Mouse (Mus musculus): ENCODE results near the gene Mprip.
A peak's percentile ranks its signal among the peaks of the same experiment; 100 is the strongest.
"Not testable (repeated sequence)": the region's sequence is repeated elsewhere in the genome, so short reads cannot be mapped to it uniquely, and the experiment has no call there.

Mprip gene

GRCm38 (mm10) chr11:59653547-59653946, 7.6 kb upstream of the Mprip start:
- DNase-seq (ENCODE audit: low spot score) = no peak

DNA sequence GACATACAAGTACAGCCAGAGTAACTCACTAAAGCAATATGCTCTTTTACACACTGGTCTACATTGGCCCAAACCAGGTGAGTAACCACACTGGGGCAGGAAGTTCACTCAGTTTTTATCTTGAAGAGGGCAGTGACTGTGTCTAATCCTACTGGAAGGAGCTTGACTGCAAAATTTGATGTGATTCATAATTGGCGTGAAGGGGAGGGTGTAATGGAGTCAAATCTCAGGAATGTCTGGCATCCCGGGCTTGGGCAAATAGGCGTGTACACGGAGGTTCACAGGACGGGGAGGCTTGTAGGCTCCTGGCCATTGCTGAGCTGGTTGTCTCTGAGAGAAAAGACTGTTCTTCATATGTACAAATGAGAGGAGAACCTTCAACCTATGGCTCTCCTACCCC, 5.8 kb upstream of the Mprip start:
- DNase-seq (ENCODE audit: low spot score) = no peak

DNA sequence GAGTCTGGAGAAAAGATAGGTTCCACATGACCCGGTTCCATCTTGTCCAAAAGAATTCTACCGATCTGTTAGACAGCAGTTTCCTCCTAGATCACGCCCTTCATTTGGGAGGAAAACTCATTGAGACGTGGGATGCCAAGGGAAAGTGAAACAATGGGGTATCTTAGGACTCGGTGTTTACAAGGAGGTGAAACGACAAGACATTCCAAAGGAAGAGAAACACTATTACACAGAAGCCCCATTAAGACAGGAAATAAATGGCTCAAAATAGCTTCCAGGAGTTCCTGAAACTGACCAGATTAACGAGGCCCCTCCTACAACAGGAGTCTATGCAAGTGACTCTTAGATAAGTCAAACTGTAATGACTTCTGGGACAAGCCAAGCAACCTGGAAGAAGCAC, 5.1 kb upstream of the Mprip start:
- DNase-seq (ENCODE audit: low spot score) = no peak

GRCm38 (mm10) chr11:59661601-59662248, 620 bp downstream of the Mprip start:
- DNase-seq (ENCODE audit: low spot score) = no peak

GRCm38 (mm10) chr11:59662249-59662788, 1.2 kb downstream of the Mprip start:
- DNase-seq (ENCODE audit: low spot score) = peak; percentile 83

GRCm38 (mm10) chr11:59662877-59663775, 2.0 kb downstream of the Mprip start:
- DNase-seq (ENCODE audit: low spot score) = no peak

DNA sequence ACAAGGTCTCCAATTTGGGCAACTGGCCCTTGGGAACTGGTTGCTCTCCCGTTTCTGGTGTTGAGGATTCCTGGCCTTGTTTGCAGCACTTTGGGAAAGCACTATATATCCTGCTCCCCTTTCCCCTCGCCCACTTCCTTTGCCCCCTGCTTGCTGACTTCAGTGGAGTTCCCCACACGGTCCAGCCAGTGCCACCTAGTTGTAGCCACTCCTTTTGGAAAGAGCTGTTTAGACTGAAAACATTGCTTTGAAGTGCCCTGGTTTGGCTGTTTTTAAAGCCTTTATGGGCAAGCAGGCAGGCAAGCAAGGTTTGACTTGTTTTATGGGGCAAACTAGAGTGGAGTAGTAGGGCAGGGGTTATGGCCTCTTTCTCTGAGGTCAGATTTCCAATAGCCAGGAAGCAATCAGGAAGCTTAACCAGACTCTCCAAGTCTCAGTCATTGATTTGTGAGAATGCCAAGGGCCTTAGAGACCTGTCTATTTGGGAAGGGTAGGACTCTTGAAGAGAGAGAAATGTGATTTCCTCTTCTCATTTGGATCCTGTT, 2.7 kb downstream of the Mprip start:
- DNase-seq (ENCODE audit: low spot score) = no peak

DNA sequence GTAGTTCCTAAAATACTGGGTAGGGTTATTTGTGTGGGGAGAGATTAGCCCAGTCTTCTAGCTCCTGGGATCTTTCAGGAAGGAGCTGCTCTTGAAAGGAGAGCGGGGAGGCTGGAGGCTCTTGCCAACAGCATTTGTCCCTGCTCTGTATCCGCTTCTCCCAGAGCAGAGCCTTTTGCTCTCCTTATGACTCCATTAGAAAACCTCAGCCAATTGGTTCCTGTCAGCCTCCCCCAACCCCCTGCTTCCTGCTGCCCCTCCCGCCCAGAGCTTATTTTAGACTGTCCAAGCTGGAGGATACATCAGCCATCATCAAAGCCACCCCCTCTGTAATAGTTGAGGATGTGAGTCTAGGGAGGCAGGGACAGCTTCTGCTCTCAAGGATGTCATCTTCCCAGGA, 3.7 kb downstream of the Mprip start:
- no peak for DNase-seq (ENCODE audit: low spot score)

GRCm38 (mm10) chr11:59671049-59671693, 10.1 kb downstream of the Mprip start:
- no peak for DNase-seq (ENCODE audit: low spot score)

GRCm38 (mm10) chr11:59674013-59674412, 12.9 kb downstream of the Mprip start:
- no peak for DNase-seq (ENCODE audit: low spot score)

DNA sequence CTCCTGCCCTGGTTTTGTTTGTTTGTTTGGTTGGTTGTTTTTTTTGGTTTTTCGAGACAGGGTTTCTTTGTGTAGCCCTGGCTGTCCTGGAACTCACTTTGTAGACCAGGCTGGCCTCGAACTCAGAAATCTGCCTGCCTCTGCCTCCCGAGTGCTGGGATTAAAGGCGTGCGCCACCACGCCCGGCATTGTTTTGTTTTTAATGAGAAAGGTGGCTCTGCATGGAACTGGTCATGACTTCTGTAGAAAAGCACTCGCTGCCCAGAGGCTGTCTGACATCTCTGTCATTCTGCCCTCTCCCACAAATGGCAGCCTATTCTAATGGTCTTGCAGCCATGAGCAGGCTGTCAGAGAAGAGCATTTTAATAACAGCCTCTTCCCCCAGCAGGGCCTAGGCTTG, 13.6 kb downstream of the Mprip start:
- DNase-seq (ENCODE audit: low spot score) = not testable (repeated sequence)

GRCm38 (mm10) chr11:59677767-59678166, 16.7 kb downstream of the Mprip start:
- no peak for DNase-seq (ENCODE audit: low spot score)

- no peak for DNase-seq (ENCODE audit: low spot score)
These were observed 17.6 kb downstream of the Mprip start for GRCm38 (mm10) chr11:59678693-59679092.

- DNase-seq (ENCODE audit: low spot score) = no peak
These were observed 19.0 kb downstream of the Mprip start for GRCm38 (mm10) chr11:59680111-59680510.

DNA sequence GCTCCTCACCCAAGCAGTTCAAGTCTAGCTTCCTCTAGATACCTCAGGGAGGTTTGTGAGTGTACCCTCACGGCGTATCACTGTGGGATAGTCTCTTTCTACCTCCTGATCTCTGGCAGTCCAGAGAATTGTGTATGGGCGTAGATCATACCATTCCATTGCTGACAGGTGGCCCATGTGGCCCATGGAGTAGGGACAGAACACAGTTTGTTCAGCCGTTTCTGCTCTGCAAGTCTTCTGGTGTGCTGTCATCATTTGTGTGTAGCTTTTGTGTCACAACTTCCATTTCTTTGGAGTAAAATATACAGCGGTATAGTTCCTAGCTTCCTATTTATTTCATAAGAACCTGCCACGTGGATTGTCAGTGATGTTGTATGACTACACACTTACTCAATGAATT, 23.9 kb downstream of the Mprip start:
- DNase-seq (ENCODE audit: low spot score) = no peak

DNA sequence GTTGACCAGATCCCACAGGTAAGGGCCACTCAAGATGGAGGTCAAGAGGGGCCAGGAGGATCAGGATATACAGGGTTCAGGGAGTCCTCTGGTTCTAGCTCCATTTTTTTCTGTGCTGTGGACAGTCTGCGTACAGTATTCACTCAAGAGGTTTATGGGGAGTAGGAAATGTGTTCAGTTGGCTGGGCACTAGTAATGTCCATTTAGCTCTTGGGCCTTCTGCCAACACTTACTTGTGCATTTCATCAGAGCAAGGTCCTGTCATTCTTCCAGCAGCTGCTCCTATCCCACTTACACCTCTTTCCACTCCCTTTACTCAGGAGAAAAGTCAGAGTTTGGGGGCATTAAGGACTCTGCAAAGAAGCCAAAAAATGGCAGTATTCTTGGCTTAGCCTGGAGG, 33.4 kb downstream of the Mprip start:
- no peak for DNase-seq (ENCODE audit: low spot score)

DNA sequence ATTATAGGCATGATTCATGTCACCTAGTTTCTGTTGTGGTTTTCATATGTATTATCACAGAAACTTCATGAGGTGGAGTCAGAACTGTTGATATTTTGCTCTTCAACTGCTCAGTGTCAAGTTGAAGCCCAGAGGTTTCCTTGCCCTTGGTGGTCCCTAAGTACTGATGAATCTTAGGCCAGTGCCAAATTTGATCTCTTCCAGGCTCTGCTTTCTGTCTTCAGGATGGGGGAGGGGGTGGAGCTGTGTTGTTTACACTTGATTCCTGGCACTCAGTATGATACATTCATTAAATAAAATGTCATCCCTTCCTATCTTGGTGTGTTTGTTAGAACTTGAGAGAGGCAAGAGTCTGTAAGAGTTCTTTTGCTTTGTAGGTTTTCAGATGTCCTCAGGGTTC, 34.4 kb downstream of the Mprip start:
- no peak for DNase-seq (ENCODE audit: low spot score)

DNA sequence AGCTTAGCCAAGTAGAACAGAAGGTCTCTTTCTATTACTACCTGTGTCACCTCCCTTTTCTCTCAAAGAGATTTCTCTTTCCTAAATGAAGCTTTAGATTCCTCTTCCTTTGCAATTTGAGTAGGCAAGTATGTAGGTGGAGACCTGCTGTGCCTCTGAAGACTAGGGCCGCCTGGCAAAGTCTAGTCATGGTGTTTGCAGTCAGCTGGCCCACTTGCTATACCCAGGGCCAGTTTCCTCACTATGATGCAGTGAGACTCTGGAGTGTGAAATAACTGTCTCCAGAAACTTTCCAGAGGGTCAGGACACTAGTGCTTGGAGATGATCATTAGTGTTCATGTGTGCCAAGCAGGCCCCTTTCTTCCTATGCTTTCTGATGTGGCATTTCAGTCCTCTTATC, 36.5 kb downstream of the Mprip start:
- DNase-seq (ENCODE audit: low spot score) = no peak

DNA sequence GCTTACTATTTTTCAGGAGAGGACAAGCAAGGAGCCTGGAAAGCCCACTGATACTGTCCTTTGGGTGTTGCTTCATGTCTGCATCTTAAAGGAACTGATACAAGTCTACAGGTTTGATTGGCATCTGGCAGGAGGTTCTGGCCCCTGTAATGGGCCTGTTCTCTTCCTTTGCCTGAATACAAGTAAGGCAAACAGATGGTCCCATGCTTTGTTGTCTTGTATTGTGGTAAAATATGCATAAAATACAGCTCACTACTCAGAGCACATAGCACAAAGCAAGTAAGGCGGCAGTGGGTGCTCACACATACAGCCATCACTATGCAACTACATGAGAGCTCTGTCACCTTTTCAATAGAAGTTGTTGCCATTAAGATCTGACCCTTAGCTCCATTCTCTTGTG, 39.7 kb downstream of the Mprip start:
- no peak for DNase-seq (ENCODE audit: low spot score)

- no peak for DNase-seq (ENCODE audit: low spot score)
These were observed 44.0 kb downstream of the Mprip start for GRCm38 (mm10) chr11:59705113-59705512.

GRCm38 (mm10) chr11:59707481-59707880, 46.4 kb downstream of the Mprip start:
- DNase-seq (ENCODE audit: low spot score) = no peak

GRCm38 (mm10) chr11:59707931-59708611, 47.0 kb downstream of the Mprip start:
- DNase-seq (ENCODE audit: low spot score) = peak; percentile 57
